Mouse (Mus musculus): ENCODE results near the gene Tmsb10. TPM values are rescaled to one million over a fixed set of nuclear protein-coding genes. Genes with fewer than 3 reads are reported as not detected.

Gene Tmsb10
- total RNA-seq, 2 experiments from 2014 or later, result 30.1 to 67.9 TPM

DNA sequence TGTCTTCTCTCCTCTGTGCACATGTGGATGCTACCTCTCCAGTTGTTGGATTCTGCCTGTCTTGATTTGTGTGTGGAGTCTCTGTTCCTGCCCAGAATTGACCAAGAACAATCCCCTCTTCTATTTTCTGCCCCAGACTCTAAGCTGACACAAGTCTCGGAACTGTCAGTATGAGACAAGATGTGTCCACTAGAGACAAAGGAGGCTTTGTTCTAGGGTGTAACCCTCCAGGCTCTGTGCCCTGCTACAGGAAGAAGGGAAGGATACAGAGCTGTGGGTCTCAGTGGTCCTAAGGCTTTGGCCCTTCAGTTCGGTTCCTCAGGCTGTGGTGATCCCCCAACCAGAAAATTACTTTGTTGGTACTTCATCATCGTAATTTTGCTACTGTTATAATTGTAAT lies 11.2 kb upstream of the Tmsb10 start:
- intact Hi-C loops (cut with DNase I), result no loop called here
- TF ChIP-seq CTCF (IDR thresholded peaks at IDR 0.05), result no peak
- DNase-seq, result no peak
- H3K4me3 ChIP-seq, result no peak overlapping the region
- no peak overlapping the region for H3K27ac ChIP-seq

DNA sequence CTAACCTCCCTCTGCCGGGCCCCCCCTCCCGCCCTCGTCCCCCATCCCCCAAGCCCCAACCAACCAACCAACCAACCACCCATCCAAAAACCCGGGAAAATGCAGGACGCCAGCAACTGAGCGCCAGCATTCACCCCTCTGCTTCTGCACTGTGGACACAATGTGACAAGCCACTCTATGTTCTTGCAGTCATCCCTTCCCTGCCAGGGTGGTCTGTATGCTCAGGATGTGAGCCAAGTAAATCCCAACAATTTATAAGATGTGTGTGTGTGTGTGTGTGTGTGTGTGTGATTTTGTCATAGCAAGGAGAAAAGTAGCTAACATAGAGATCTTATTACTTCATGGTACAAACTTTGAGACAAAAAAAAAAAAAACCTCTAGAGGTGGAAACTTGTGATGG lies 6.7 kb upstream of the Tmsb10 start:
- no peak for TF ChIP-seq CTCF (IDR thresholded peaks at IDR 0.05)
- no peak overlapping the region for H3K4me3 ChIP-seq
- DNase-seq, result no peak
- intact Hi-C loops (cut with DNase I), result no loop called here
- H3K27ac ChIP-seq, result no peak overlapping the region

GRCm38 (mm10) chr6:72962281-72962741 lies 3.8 kb upstream of the Tmsb10 start:
- intact Hi-C loops (cut with DNase I), result no loop called here
- H3K27ac ChIP-seq, result no peak overlapping the region
- DNase-seq, result no peak
- no peak overlapping the region for H3K4me3 ChIP-seq
- no peak for TF ChIP-seq CTCF (IDR thresholded peaks at IDR 0.05)

DNA sequence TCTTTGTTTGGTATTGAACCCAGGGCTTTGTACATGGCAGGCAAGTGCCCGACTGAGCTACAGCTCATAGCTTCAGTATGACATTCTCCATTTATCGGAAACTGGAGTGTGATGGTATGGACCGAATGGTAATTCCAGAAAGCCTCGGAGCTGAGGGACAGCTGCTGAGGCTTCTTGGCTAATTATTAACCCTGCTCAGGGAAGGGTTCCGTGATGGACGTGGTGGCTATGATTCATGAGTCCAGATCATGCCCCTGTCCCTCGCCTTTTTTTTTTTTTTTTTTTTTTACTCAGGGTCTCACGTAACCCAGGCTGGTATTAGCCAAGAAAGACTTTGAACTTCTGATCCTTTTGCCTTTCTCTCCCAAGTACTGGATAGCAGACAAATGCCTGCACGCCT lies 3.1 kb upstream of the Tmsb10 start:
- DNase-seq, result no peak
- Histone ChIP-seq H3K27ac (no peak overlapping the region), H3K4me3 (no peak overlapping the region)
- intact Hi-C loops (cut with DNase I), result no loop called here
- no peak for TF ChIP-seq CTCF (IDR thresholded peaks at IDR 0.05)

DNA sequence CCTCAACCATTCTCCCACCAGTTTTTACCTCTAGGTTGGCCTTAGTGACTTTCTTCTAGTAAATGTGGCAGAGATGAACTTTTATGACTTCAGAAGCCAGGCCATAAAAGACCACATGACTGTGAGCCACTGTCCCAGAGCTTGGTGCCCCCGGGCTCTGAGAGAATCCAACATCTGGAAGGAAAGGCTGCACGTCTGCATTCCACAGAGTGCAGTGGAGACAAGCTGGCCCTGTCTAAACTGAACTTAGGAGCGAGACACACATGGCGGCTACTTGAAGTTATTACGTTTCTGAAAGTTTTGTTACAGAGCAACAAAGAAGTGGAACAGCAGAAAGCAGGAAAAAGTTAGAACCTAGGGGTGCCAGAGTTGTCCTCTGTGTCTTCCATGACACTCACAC lies 2.1 kb upstream of the Tmsb10 start:
- no peak for TF ChIP-seq CTCF (IDR thresholded peaks at IDR 0.05)
- intact Hi-C loops (cut with DNase I), result no loop called here
- no peak overlapping the region for H3K27ac ChIP-seq
- H3K4me3 ChIP-seq, result no peak overlapping the region
- no peak for DNase-seq

GRCm38 (mm10) chr6:72959175-72959574 lies 627 bp upstream of the Tmsb10 start:
- DNase-seq, result no peak
- H3K27ac ChIP-seq, result peak overlapping the region; percentile 93
- no peak for TF ChIP-seq CTCF (IDR thresholded peaks at IDR 0.05)
- peak overlapping the region; percentile 92 for H3K4me3 ChIP-seq
- intact Hi-C loops (cut with DNase I), result no loop called here

GRCm38 (mm10) chr6:72957676-72958641 lies 589 bp downstream of the Tmsb10 start:
- peak overlapping the region; percentile 92 for H3K4me3 ChIP-seq
- intact Hi-C loops (cut with DNase I), result no loop called here
- peak overlapping the region; percentile 93 for H3K27ac ChIP-seq
- TF ChIP-seq CTCF (IDR thresholded peaks at IDR 0.05), result no peak
- peak; percentile 86 for DNase-seq

DNA sequence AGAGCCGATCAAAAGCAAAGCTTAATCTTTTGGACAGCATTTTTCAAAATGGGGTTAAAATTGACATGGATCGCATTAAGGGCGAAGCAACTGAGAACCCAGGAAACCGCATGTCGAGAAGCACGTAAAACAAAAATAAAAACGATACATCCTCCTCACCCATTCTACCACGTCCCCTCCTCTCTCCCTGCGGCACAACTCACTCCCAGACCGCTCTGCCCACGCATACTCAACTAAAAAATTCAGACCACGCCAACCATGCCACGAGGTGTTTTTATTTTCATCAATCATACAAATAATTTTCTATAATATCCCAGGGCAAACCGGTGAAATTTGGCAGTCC lies 1.5 kb downstream of the Tmsb10 start:
- Histone ChIP-seq H3K27ac (peak overlapping the region; percentile 40; the same call in 1 of the 2 replicates), H3K4me3 (peak overlapping the region; percentile 92)
- intact Hi-C loops (cut with DNase I), result no loop called here
- TF ChIP-seq CTCF (IDR thresholded peaks at IDR 0.05), result no peak
- no peak for DNase-seq

- intact Hi-C loops (cut with DNase I), result no loop called here
- no peak for TF ChIP-seq CTCF (IDR thresholded peaks at IDR 0.05)
- H3K27ac ChIP-seq, result peak overlapping the region; percentile 40
- peak overlapping the region; percentile 92 for H3K4me3 ChIP-seq
- peak; percentile 54 for DNase-seq
Measured at GRCm38 (mm10) chr6:72956199-72957092, 2.1 kb downstream of the Tmsb10 start.

DNA sequence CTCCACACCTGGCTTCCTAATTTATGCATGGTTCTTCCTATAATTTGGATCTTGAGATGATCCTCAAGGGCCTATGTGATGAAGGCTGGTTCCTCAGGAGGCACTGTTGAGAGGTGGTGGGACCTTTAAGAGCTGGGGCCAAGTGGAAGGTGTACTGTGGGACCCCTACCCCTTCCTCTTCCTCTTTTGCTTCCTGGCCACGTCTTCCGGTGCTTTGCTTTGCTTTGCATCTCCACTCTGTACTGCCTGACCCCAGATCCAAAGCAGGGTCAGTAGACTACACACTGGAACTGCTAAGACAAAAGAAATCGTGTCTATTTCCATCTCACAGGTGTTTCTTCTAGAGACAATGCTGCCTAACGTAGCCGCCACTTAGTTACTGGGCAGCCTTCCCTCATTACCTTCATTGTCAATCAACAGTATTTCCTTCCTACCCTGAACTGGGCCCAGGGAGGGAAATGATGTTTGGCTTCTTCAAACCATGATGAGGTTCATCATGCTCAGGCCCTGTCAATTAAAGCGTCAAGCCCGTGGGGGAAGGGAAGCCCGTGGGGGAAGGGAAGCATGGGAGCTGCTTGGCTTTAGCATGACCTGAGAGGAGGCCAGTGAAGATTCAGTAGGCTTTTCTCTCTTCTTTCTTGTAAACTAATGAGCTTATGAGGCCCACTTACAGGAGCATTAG lies 2.9 kb downstream of the Tmsb10 start:
- no peak overlapping the region for H3K4me3 ChIP-seq
- H3K27ac ChIP-seq, result peak overlapping the region; percentile 40; the same call in 1 of the 2 replicates
- intact Hi-C loops (cut with DNase I), result no loop called here
- no peak for TF ChIP-seq CTCF (IDR thresholded peaks at IDR 0.05)
- DNase-seq, result no peak

DNA sequence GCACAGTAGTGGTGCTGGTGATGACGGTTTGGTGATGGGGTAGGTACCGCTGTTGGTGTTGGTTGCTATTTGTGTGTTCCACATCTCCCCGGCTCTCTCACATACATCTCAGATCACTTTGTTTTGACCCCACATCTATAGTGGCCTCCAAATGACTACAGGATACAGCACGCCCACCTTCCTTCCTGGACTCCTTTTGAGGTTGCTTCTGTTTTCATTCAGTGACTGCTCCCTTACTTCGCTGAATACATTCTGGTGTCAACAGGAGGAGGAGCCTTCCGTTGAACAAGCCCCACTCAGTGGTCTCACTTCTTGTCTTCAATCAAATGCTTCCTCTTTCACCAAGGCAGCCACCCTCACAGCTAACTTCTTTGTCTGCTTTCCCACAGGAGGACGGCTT lies 3.8 kb downstream of the Tmsb10 start:
- no peak for TF ChIP-seq CTCF (IDR thresholded peaks at IDR 0.05)
- intact Hi-C loops (cut with DNase I), result no loop called here
- no peak overlapping the region for H3K27ac ChIP-seq

DNA sequence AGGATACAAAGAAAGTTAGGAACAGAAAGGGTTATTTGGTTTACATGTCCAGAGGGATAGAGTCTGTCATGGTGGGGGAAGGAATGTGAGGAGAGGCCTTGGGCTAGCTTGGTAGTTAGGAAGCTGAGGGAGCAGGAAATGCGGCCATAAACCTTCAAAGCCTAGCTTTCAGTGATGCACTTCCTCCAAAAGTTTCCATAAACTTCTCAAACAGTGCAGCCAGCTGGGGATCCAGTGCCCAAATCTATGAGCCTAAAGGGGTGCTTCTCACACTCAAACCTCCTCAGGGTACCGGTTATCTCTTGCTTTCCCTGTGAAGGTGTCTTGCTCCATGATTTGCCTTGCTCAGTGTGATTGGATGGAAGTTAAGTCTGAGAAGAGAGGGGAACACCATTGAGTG lies 5.6 kb downstream of the Tmsb10 start:
- intact Hi-C loops (cut with DNase I), result no loop called here
- TF ChIP-seq CTCF (IDR thresholded peaks at IDR 0.05), result no peak

More for the DNA sequence above, 3.8 kb downstream of the Tmsb10 start:
- H3K4me3 ChIP-seq, result no peak overlapping the region
- no peak for DNase-seq

More for the DNA sequence above, 5.6 kb downstream of the Tmsb10 start:
- no peak for DNase-seq
- H3K4me3 ChIP-seq, result no peak overlapping the region
- H3K27ac ChIP-seq, result no peak overlapping the region
